Mouse (Mus musculus): ENCODE measurements around the gene Ahcyl2.

GRCm38 (mm10) chr6:29728035-29728434 lies 39.8 kb upstream of the Ahcyl2 start:
- TF ChIP-seq EP300 (optimal IDR thresholded peaks at IDR 0.05) (no peak), CTCF (IDR thresholded peaks at IDR 0.05; ENCODE audit: low read depth) (no peak)

Measured in stomach, postnatal 0 days (tissue).